Mouse (Mus musculus) liver, adult 2 months (tissue): ENCODE data around the gene Tmem184b. TPM values are rescaled to one million over a fixed set of nuclear protein-coding genes. Genes with fewer than 3 reads are reported as not detected.

Source experiments
- DNase-seq: peaks from one replicate; pipeline ENCODE4 v3.0.0-alpha.2; 2011; ENCODE audit warnings: low read depth, low spot score; ENCODE audit errors: extremely low read depth
- H3K27ac ChIP-seq: fragments of 200-500 bp; replicated peaks from 2 replicates; pipeline ENCODE4 v1.5.1; 2012; ENCODE audit warnings: low read depth, mild to moderate bottlenecking, control low read depth, inconsistent platforms, low read length; ENCODE audit not compliant: insufficient read depth
- H3K27me3 ChIP-seq: fragments of 200-500 bp; 2 replicates; pipeline ENCODE4 v1.6.1; 2012; ENCODE audit warnings: mild to moderate bottlenecking, moderate library complexity, low read length, inconsistent platforms; ENCODE audit not compliant: control insufficient read depth, insufficient read depth
- H3K36me3 ChIP-seq: fragments of 200-500 bp; 2 replicates; pipeline ENCODE4 v1.6.1; 2012; ENCODE audit warnings: low read length, inconsistent platforms; ENCODE audit not compliant: control insufficient read depth, insufficient read depth
- H3K4me1 ChIP-seq: fragments of 200-500 bp; 2 replicates; pipeline ENCODE4 v1.6.1; 2011; ENCODE audit warnings: low read length; ENCODE audit not compliant: control insufficient read depth, insufficient read depth
- H3K4me3 ChIP-seq: fragments of 200-500 bp; 2 replicates; pipeline ENCODE4 v1.5.1; 2011; ENCODE audit warnings: low read depth, mild to moderate bottlenecking, control low read depth, low read length, moderate library complexity; ENCODE audit not compliant: insufficient read depth
- H3K79me2 ChIP-seq: fragments of 200-500 bp; 2 replicates; pipeline ENCODE4 v1.6.1; 2012; ENCODE audit warnings: inconsistent platforms, mild to moderate bottlenecking, low read length, moderate library complexity; ENCODE audit not compliant: control insufficient read depth, insufficient read depth
- H3K9ac ChIP-seq: fragments of 200-500 bp; 2 replicates; pipeline ENCODE4 v1.6.1; 2012; ENCODE audit warnings: low read depth, mild to moderate bottlenecking, control low read depth, inconsistent platforms, low read length
- CTCF ChIP-seq: fragments of 200-500 bp; IDR thresholded peaks from 2 replicates; pipeline ENCODE4 v1.5.1; 2011; ENCODE audit warnings: low read depth, low read length, control low read depth
- POLR2A ChIP-seq: fragments of 200-500 bp; IDR thresholded peaks from 2 replicates; pipeline ENCODE4 v1.6.1; 2011; ENCODE audit warnings: low read length, control low read depth; ENCODE audit not compliant: insufficient read depth; ENCODE audit errors: extremely low read depth
- WGBS: fragments of 180-500 bp; shearing (Covaris S2); methylation state at CpG from one replicate; pipeline ENCODE4 v1.1.7; 2018; 5-methylcytosine and 5-hydroxymethylcytosine counted together
- polyA plus RNA-seq: library from polyadenylated mRNA; depleted of rRNA; stranded (reverse); fragments of >200 nt; gene quantifications from 2 replicates; pipeline ENCODE4 v1.2.3, GENCODE M21; 2012
- total RNA-seq: library from RNA; depleted of rRNA; stranded (reverse); fragments of >200 nt; gene quantifications from 2 replicates; pipeline ENCODE4 v1.2.3, GENCODE M21; 2014

Gene Tmem184b
- total and polyA plus RNA-seq, 2 experiments: 6.0 to 48.7 TPM

GRCm38 (mm10) chr15:79357974-79358690 is 45.2 kb downstream of the Tmem184b start:
- no peaks in the 10 kb centered on the region for H3K36me3 ChIP-seq
- H3K4me1 ChIP-seq: peaks cover 3% of the 10 kb centered on the region; the same call in 1 of the 2 replicates
- no peaks in the 10 kb centered on the region for H3K27me3 ChIP-seq
- no peak overlapping the region for H3K27ac ChIP-seq
- no peak for TF ChIP-seq POLR2A
- TF ChIP-seq CTCF: no peak
- WGBS: 59% methylated on average over 12 of the region's 12 CpGs
- H3K9ac ChIP-seq: no peak overlapping the region
- no peak overlapping the region for H3K4me3 ChIP-seq
- no peaks in the 10 kb centered on the region for H3K79me2 ChIP-seq
- DNase-seq: no peak

GRCm38 (mm10) chr15:79357036-79357911 is 46.1 kb downstream of the Tmem184b start:
- Histone ChIP-seq H3K27ac (no peak overlapping the region), H3K27me3 (no peaks in the 10 kb centered on the region), H3K4me3 (peak overlapping the region; percentile 39; the same call in 1 of the 2 replicates), H3K79me2 (no peaks in the 10 kb centered on the region), H3K36me3 (no peaks in the 10 kb centered on the region), H3K4me1 (peaks cover 3% of the 10 kb centered on the region; the same call in 1 of the 2 replicates), H3K9ac (peak overlapping the region; percentile 65)
- no peak for DNase-seq
- 18% methylated on average over 68 of the region's 77 CpGs for WGBS
- no peak for TF ChIP-seq CTCF

- Histone ChIP-seq H3K4me3 (no peak overlapping the region), H3K27me3 (no peaks in the 10 kb centered on the region), H3K9ac (no peak overlapping the region), H3K79me2 (no peaks in the 10 kb centered on the region), H3K27ac (no peak overlapping the region), H3K36me3 (no peaks in the 10 kb centered on the region), H3K4me1 (peaks cover 3% of the 10 kb centered on the region; the same call in 1 of the 2 replicates)
- 88% methylated on average over 8 of the region's 8 CpGs for WGBS
- no peak for TF ChIP-seq CTCF
- no peak for TF ChIP-seq POLR2A
- DNase-seq: no peak
These were observed 46.9 kb downstream of the Tmem184b start for GRCm38 (mm10) chr15:79356481-79356880.

- peaks cover 9% of the 10 kb centered on the region for H3K79me2 ChIP-seq
- H3K4me1 ChIP-seq: peaks cover 11% of the 10 kb centered on the region
- WGBS: 79% methylated on average over 4 of the region's 4 CpGs
- TF ChIP-seq CTCF: no peak
- TF ChIP-seq POLR2A: no peak
- H3K36me3 ChIP-seq: no peaks in the 10 kb centered on the region
- H3K9ac ChIP-seq: no peak overlapping the region
- H3K27me3 ChIP-seq: no peaks in the 10 kb centered on the region
- H3K27ac ChIP-seq: no peak overlapping the region
- H3K4me3 ChIP-seq: no peak overlapping the region
- DNase-seq: no peak
These were observed 48.8 kb downstream of the Tmem184b start for GRCm38 (mm10) chr15:79354619-79355018.

GRCm38 (mm10) chr15:79353690-79354305 is 49.6 kb downstream of the Tmem184b start:
- WGBS: 89% methylated on average over 5 of the region's 5 CpGs
- no peak for TF ChIP-seq POLR2A
- TF ChIP-seq CTCF: no peak
- Histone ChIP-seq H3K4me3 (no peak overlapping the region), H3K79me2 (peaks cover 11% of the 10 kb centered on the region), H3K36me3 (no peaks in the 10 kb centered on the region), H3K4me1 (peaks cover 14% of the 10 kb centered on the region), H3K27me3 (no peaks in the 10 kb centered on the region), H3K27ac (no peak overlapping the region), H3K9ac (no peak overlapping the region)
- DNase-seq: no peak
